Mouse (Mus musculus) MEL (cell line): ENCODE measurements around the gene Atxn10. TPM values are rescaled to one million over a fixed set of nuclear protein-coding genes. Genes with fewer than 3 reads are reported as not detected.

Experiments used
- DNase-seq: peaks from one replicate; pipeline ENCODE4 v3.0.0; 2011; ENCODE audit warnings: low read depth, low spot score
- H3K27ac ChIP-seq: 2 replicates; pipeline ENCODE4 v1.5.1; 2012; ENCODE audit warnings: low read depth, mild to moderate bottlenecking, control low read depth, low read length, moderate library complexity; ENCODE audit not compliant: control insufficient read depth
- H3K27me3 ChIP-seq, 2 experiments: fragments of 150-350 bp in 1 of 2; sonication (generic) in 1 of 2; 2 replicates each; pipeline ENCODE4 v1.6.1; 2012; ENCODE audit warnings: low read length in 2 of 2, mild to moderate bottlenecking in 2 of 2, improper control_type of control experiment in 1 of 2, moderate library complexity in 1 of 2; ENCODE audit not compliant: insufficient read depth in 2 of 2, control insufficient read depth in 1 of 2
- H3K36me3 ChIP-seq, 2 experiments: 2 replicates each; pipeline ENCODE4 v1.6.1; 2012 to 2014; ENCODE audit warnings: low read length in 2 of 2, improper control_type of control experiment in 1 of 2, inconsistent platforms in 1 of 2, mild to moderate bottlenecking in 1 of 2; ENCODE audit not compliant: insufficient read depth in 2 of 2, control insufficient read depth in 1 of 2
- H3K4me1 ChIP-seq, 2 experiments: fragments of 150-350 bp in 1 of 2; sonication (generic) in 1 of 2; 2 replicates each; pipeline ENCODE4 v1.6.1; 2012; ENCODE audit warnings: low read length in 2 of 2, improper control_type of control experiment in 1 of 2, mild to moderate bottlenecking in 1 of 2; ENCODE audit not compliant: insufficient read depth in 2 of 2, control insufficient read depth in 1 of 2
- H3K4me3 ChIP-seq, 2 experiments: fragments of 150-350 bp in 1 of 2; sonication (generic) in 1 of 2; 2 replicates each; pipeline ENCODE4 v1.5.1; 2012; ENCODE audit warnings: low read depth in 2 of 2, low read length in 2 of 2, mild to moderate bottlenecking in 2 of 2, moderate library complexity in 2 of 2, control low read depth in 1 of 2, improper control_type of control experiment in 1 of 2; ENCODE audit not compliant: control insufficient read depth in 1 of 2, insufficient read depth in 1 of 2
- H3K79me2 ChIP-seq: 2 replicates; pipeline ENCODE4 v1.6.1; 2012; ENCODE audit warnings: mild to moderate bottlenecking, low read length, moderate library complexity; ENCODE audit not compliant: control insufficient read depth, poor library complexity, insufficient read depth
- H3K9ac ChIP-seq: 2 replicates; pipeline ENCODE4 v1.6.1; 2012; ENCODE audit warnings: low read depth, mild to moderate bottlenecking, control low read depth, low read length, moderate library complexity; ENCODE audit not compliant: control insufficient read depth, poor library complexity, severe bottlenecking
- H3K9me3 ChIP-seq: fragments of 150-350 bp; sonication (generic); replicated peaks from 2 replicates; pipeline ENCODE4 v1.6.1; 2012; ENCODE audit warnings: mild to moderate bottlenecking, low read length, improper control_type of control experiment, moderate library complexity; ENCODE audit not compliant: insufficient read depth
- BHLHE40 ChIP-seq: IDR thresholded peaks from 2 replicates; pipeline ENCODE4 v1.6.1; 2012; ENCODE audit warnings: low read depth, mild to moderate bottlenecking, inconsistent platforms, low read length, improper control_type of control experiment, borderline replicate concordance
- CHD1 ChIP-seq: IDR thresholded peaks from 2 replicates; pipeline ENCODE4 v1.6.1; 2012; ENCODE audit warnings: low read depth, mild to moderate bottlenecking, inconsistent platforms, low read length, improper control_type of control experiment
- CHD2 ChIP-seq: IDR thresholded peaks from 2 replicates; pipeline ENCODE4 v1.6.1; 2011; ENCODE audit warnings: low read length, improper control_type of control experiment
- CTCF ChIP-seq, 3 experiments: IDR thresholded peaks in 2 of 3; conservative IDR thresholded peaks in 1 of 3; 2 replicates each; pipeline ENCODE4 v1.5.1; 2011 to 2012; ENCODE audit warnings: low read length in 3 of 3, low read depth in 2 of 3, mild to moderate bottlenecking in 2 of 3, improper control_type of control experiment in 1 of 3, inconsistent platforms in 1 of 3, mixed read lengths in 1 of 3, moderate library complexity in 1 of 3; ENCODE audit not compliant: control insufficient read depth in 1 of 3, insufficient read depth in 1 of 3, poor library complexity in 1 of 3, severe bottlenecking in 1 of 3
- E2F4 ChIP-seq: IDR thresholded peaks from 2 replicates; pipeline ENCODE4 v1.6.1; 2011; ENCODE audit warnings: low read depth, low read length, improper control_type of control experiment, borderline replicate concordance
- ELF1 ChIP-seq: IDR thresholded peaks from 2 replicates; pipeline ENCODE4 v1.6.1; 2014; ENCODE audit warnings: low read depth, mild to moderate bottlenecking, inconsistent platforms, low read length, improper control_type of control experiment, moderate library complexity
- EP300 ChIP-seq, 2 experiments: IDR thresholded peaks; 2 replicates each; pipeline ENCODE4 v1.6.1; 2011; ENCODE audit warnings: improper control_type of control experiment in 2 of 2, low read length in 2 of 2, low read depth in 1 of 2, mild to moderate bottlenecking in 1 of 2
- ETS1 ChIP-seq: IDR thresholded peaks from 2 replicates; pipeline ENCODE4 v1.6.1; 2012; ENCODE audit warnings: low read depth, mild to moderate bottlenecking, inconsistent platforms, low read length, improper control_type of control experiment, moderate library complexity
- GATA1 ChIP-seq: IDR thresholded peaks from 2 replicates; pipeline ENCODE4 v1.6.1; 2011; ENCODE audit warnings: low read depth, low read length, improper control_type of control experiment
- JUND ChIP-seq: IDR thresholded peaks from 2 replicates; pipeline ENCODE4 v1.6.1; 2011; ENCODE audit warnings: low read depth, mild to moderate bottlenecking, improper control_type of control experiment, low read length
- MAX ChIP-seq: IDR thresholded peaks from 2 replicates; pipeline ENCODE4 v1.6.1; 2011; ENCODE audit warnings: low read length, improper control_type of control experiment
- MEF2A ChIP-seq: IDR thresholded peaks from 2 replicates; pipeline ENCODE4 v1.6.1; 2014; ENCODE audit warnings: low read depth, mild to moderate bottlenecking, inconsistent platforms, low read length, improper control_type of control experiment; ENCODE audit not compliant: poor library complexity, insufficient replicate concordance, severe bottlenecking; ENCODE audit errors: extremely low read depth
- MXI1 ChIP-seq: IDR thresholded peaks from 2 replicates; pipeline ENCODE4 v1.6.1; 2011; ENCODE audit warnings: mild to moderate bottlenecking, low read depth, low read length, improper control_type of control experiment
- MYC ChIP-seq: IDR thresholded peaks from 2 replicates; pipeline ENCODE4 v1.6.1; 2011; ENCODE audit warnings: low read depth, mild to moderate bottlenecking, low read length, improper control_type of control experiment, moderate library complexity
- POLR2A ChIP-seq, 2 experiments: IDR thresholded peaks; 2 replicates each; pipeline ENCODE4 v1.6.1; 2011 to 2012; ENCODE audit warnings: low read length in 2 of 2, mild to moderate bottlenecking in 2 of 2, control low read depth in 1 of 2, improper control_type of control experiment in 1 of 2, low read depth in 1 of 2, moderate library complexity in 1 of 2; ENCODE audit not compliant: control insufficient read depth in 1 of 2, insufficient read depth in 1 of 2, poor library complexity in 1 of 2
- POLR2AphosphoS5 ChIP-seq: IDR thresholded peaks from 2 replicates; pipeline ENCODE4 v1.6.1; 2012; ENCODE audit warnings: low read depth, borderline replicate concordance, mild to moderate bottlenecking, inconsistent platforms, low read length, moderate library complexity, mixed read lengths
- RCOR1 ChIP-seq: IDR thresholded peaks from 2 replicates; pipeline ENCODE4 v1.6.1; 2012; ENCODE audit warnings: low read depth, mild to moderate bottlenecking, inconsistent platforms, low read length, improper control_type of control experiment
- SIN3A ChIP-seq: IDR thresholded peaks from 2 replicates; pipeline ENCODE4 v1.6.1; 2012; ENCODE audit warnings: low read length, improper control_type of control experiment, inconsistent platforms
- SMC3 ChIP-seq: IDR thresholded peaks from 2 replicates; pipeline ENCODE4 v1.6.1; 2011; ENCODE audit warnings: low read depth, low read length, improper control_type of control experiment
- TBP ChIP-seq: IDR thresholded peaks from 2 replicates; pipeline ENCODE4 v1.8.0; 2011; ENCODE audit warnings: low read depth, low read length, improper control_type of control experiment
- TCF12 ChIP-seq: IDR thresholded peaks from 2 replicates; pipeline ENCODE4 v1.6.1; 2014; ENCODE audit warnings: low read depth, mild to moderate bottlenecking, inconsistent platforms, low read length, improper control_type of control experiment, moderate library complexity
- UBTF ChIP-seq: IDR thresholded peaks from 2 replicates; pipeline ENCODE4 v1.6.1; 2012; ENCODE audit warnings: low read depth, mild to moderate bottlenecking, inconsistent platforms, low read length, improper control_type of control experiment, moderate library complexity, borderline replicate concordance; ENCODE audit not compliant: insufficient read depth
- USF1 ChIP-seq: IDR thresholded peaks from 2 replicates; pipeline ENCODE4 v1.6.1; 2014; ENCODE audit warnings: low read depth, mild to moderate bottlenecking, inconsistent platforms, low read length, improper control_type of control experiment, moderate library complexity
- USF2 ChIP-seq, 2 experiments: IDR thresholded peaks; 2 replicates each; pipeline ENCODE4 v1.6.1; 2011 to 2012; ENCODE audit warnings: improper control_type of control experiment in 2 of 2, low read length in 2 of 2, borderline replicate concordance in 1 of 2, inconsistent platforms in 1 of 2, low read depth in 1 of 2, mild to moderate bottlenecking in 1 of 2; ENCODE audit not compliant: insufficient read depth in 1 of 2
- ZC3H11A ChIP-seq: IDR thresholded peaks from 2 replicates; pipeline ENCODE4 v1.6.1; 2012; ENCODE audit warnings: low read depth, mild to moderate bottlenecking, inconsistent platforms, low read length, improper control_type of control experiment
- ZKSCAN1 ChIP-seq: IDR thresholded peaks from 2 replicates; pipeline ENCODE4 v1.6.1; 2012; ENCODE audit warnings: low read depth, mild to moderate bottlenecking, inconsistent platforms, low read length, improper control_type of control experiment, moderate library complexity
- polyA plus RNA-seq, 2 experiments: library from polyadenylated mRNA; stranded (reverse) in 1 of 2; unstranded in 1 of 2; fragments of >175 nt in 1 of 2; fragments of >200 nt in 1 of 2; gene quantifications; 2 replicates each; pipeline versions ENCODE4 v1.2.1 to v1.2.4; 2012; ENCODE audit warnings: low replicate concordance in 2 of 2, low read depth in 1 of 2; ENCODE audit not compliant: insufficient read length in 2 of 2, insufficient read depth in 1 of 2, missing spikeins in 1 of 2
- total RNA-seq: library from RNA; depleted of rRNA; stranded (reverse); fragments of 300-350 nt; gene quantifications from 2 replicates; pipeline ENCODE4 v1.2.3, GENCODE M21; 2012

Atxn10 gene
- total and polyA plus RNA-seq, 3 experiments: 24.5 to 75.6 (median 45.0) TPM

- DNase-seq: no peak
- no peaks in the 10 kb centered on the region for H3K4me1 ChIP-seq
- TF ChIP-seq E2F4: no peak
- TF ChIP-seq MXI1: no peak
- no peak for TF ChIP-seq POLR2AphosphoS5
- TF ChIP-seq USF1: no peak
- TF ChIP-seq CTCF (IDR thresholded peaks at IDR 0.05 in 2 of 3, conservative IDR thresholded peaks at IDR 0.05 in 1 of 3; ENCODE audit: control insufficient read depth in 1 of 3, insufficient read depth in 1 of 3, low read depth in 2 of 3, low read length in 3 of 3, poor library complexity in 1 of 3, severe bottlenecking in 1 of 3): no peak
- no peak for TF ChIP-seq CHD1
- no peak for TF ChIP-seq MYC
- TF ChIP-seq TCF12: no peak
- TF ChIP-seq ZKSCAN1: no peak
- TF ChIP-seq UBTF: no peak
- no peak for TF ChIP-seq USF2 (IDR thresholded peaks at IDR 0.05; ENCODE audit: borderline replicate concordance in 1 of 2, insufficient read depth in 1 of 2, low read depth in 1 of 2, low read length in 2 of 2)
- no peak for TF ChIP-seq JUND
- TF ChIP-seq ELF1: no peak
- no peak for TF ChIP-seq MEF2A
- TF ChIP-seq EP300 (IDR thresholded peaks at IDR 0.05; ENCODE audit: low read depth in 1 of 2, low read length in 2 of 2): no peak
- no peak for TF ChIP-seq SIN3A
- no peak for TF ChIP-seq GATA1
- TF ChIP-seq SMC3: no peak
- TF ChIP-seq, all 39 proteins: peak for 0
- no peaks in the 10 kb centered on the region for H3K27me3 ChIP-seq
- no peaks in the 10 kb centered on the region for H3K36me3 ChIP-seq
- H3K4me3 ChIP-seq: no peak overlapping the region
- H3K27ac ChIP-seq: no peak overlapping the region
- no peaks in the 10 kb centered on the region for H3K9me3 ChIP-seq
- H3K79me2 ChIP-seq: no peaks in the 10 kb centered on the region
- H3K9ac ChIP-seq: no peak overlapping the region
These were observed 164.2 kb downstream of the Atxn10 start for GRCm38 (mm10) chr15:85500267-85500666.

GRCm38 (mm10) chr15:85503127-85503526 is 167.1 kb downstream of the Atxn10 start, which contains the start of gene 7530416G11Rik:
TSS of gene 7530416G11Rik (minus strand) at chr15:85503227.
- H3K27me3 ChIP-seq: no peaks in the 10 kb centered on the region

More at GRCm38 (mm10) chr15:85503127-85503526, 167.1 kb downstream of the Atxn10 start, which contains the start of gene 7530416G11Rik:
- Histone ChIP-seq H3K4me1 (no peaks in the 10 kb centered on the region), H3K4me3 (no peak within 1 kb of the TSS), H3K79me2 (no peaks in the 10 kb centered on the region), H3K27ac (no peak within 1 kb of the TSS), H3K9me3 (no peaks in the 10 kb centered on the region), H3K36me3 (no peaks in the 10 kb centered on the region), H3K9ac (no peak within 1 kb of the TSS)
- no peak for TF ChIP-seq CHD2
- TF ChIP-seq CTCF (IDR thresholded peaks at IDR 0.05 in 2 of 3, conservative IDR thresholded peaks at IDR 0.05 in 1 of 3; ENCODE audit: control insufficient read depth in 1 of 3, insufficient read depth in 1 of 3, low read depth in 2 of 3, low read length in 3 of 3, poor library complexity in 1 of 3, severe bottlenecking in 1 of 3): no peak
- no peak for TF ChIP-seq BHLHE40
- TF ChIP-seq ETS1: no peak
- TF ChIP-seq TBP: no peak
- TF ChIP-seq POLR2A (IDR thresholded peaks at IDR 0.05; ENCODE audit: control insufficient read depth in 1 of 2, insufficient read depth in 1 of 2, low read depth in 1 of 2, low read length in 2 of 2, poor library complexity in 1 of 2): no peak
- TF ChIP-seq MAX: no peak
- no peak for TF ChIP-seq ZC3H11A
- no peak for TF ChIP-seq MEF2A
- TF ChIP-seq USF1: no peak
- TF ChIP-seq RCOR1: no peak
- DNase-seq: no peak
